Mouse (Mus musculus): Measurements from ENCODE around the gene Clec12a. TPM values are rescaled to one million over a fixed set of nuclear protein-coding genes. Genes with fewer than 3 reads are reported as not detected.

Clec12a gene
- 1 to 10 TPM; 5.2 to 9.4 TPM for total RNA-seq (2023)

DNA sequence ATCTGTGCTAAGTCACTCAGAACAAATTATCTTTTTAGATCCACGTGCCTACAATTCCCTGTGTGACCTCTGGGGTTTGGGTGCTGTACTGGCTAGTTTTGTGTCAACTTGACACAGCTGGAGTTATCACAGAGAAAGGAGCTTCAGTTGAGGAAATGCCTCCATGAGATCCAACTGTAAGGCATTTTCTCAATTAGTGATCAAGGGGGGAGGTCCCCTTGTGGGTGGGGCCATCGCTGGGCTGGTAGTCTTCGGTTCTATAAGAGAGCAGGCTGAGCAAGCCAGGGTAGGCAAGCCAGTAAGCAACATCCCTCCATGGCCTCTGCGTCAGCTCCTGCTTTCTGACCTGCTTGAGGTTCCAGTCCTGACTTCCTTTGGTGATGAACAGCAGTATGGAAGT is at the start of gene Clec12a:
Gene Clec12a (plus strand): TSS at position 301 of the 400 bp plus-strand sequence.

DNA sequence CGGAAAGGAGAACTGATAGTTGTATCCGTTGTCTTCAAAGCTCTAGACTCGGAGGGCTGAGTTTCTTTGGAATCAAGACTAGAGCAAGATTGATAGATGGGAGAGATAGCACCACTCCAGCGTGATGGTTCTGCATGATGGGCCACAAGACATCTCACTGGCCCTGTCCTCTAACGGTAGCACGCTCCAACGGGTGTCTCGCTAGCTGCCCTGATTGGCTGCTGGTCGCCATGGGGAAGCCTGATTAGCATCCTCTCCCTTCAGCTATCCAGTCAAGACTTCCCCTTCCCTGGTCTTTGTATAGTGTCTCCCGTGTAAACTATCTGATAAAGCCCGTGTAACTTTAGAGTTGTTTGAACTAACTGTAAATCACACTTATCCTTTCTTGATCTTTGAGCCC is 10.9 kb upstream of the Clec12a start, which contains the start of gene 4922502D21Rik:
Gene 4922502D21Rik (minus strand): TSS at position 187 of the 400 bp plus-strand sequence.

DNA sequence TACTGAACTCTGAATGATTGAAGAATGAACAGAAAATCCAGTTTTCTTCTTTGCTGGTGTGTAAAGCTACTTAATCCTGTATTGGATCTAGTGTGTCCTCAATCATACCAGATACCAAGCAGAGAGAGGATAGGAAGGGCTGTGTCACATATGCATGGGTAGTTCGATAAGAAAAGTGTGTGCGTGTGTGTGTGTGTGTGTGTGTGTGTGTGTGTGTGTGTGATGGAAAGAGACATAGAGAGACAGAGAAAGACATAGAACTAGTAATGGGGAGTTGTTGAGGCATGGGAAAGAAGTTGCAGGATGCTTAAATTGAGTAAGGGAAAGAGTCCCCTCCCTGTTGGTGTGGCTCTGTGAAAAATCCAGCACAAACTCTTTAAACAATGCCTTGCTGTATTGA is 43.3 kb downstream of the Clec12a start, which contains the start of gene Clec12b:
Gene Clec12b (minus strand): TSS at position 101 of the 400 bp plus-strand sequence.

DNA sequence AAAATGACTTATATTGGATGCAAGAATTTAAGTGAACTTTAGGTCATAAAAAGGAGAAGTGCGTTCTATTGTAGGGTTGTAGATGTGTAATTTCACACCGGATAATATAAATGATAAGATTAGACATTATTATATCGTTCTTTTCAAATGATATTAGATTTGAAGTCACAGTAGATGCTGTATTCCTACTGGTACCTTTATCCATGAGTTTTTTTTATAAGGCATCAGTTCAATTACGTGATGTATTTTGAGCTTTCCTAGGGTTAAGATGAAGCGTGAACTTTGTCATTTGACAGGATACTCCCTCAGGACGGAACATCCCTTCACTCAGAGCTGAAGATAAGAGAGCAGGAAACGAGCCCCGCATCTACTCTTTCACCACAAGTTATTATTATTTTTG is 54.5 kb downstream of the Clec12a start, which contains the start of gene Clec1b:
Gene Clec1b (plus strand): TSS at position 301 of the 400 bp plus-strand sequence.

DNA sequence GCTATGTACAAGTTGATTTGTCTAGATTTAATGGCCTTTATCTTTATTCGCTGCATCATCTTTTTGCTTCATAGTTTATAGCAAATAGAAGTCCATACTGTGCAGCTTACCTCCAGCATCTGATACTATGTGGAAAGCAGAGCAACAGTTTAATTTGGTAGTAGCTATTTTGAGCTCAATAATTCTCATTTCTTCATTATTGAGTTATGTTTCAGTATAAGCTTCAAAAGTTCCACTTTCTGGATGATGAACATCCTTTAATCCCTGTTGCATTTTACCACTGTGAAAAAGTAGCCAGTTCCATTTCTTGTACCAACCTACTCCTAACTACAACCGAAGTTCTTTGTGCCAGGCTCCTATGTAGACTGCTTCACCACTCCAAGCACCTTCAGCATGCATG is 66.1 kb downstream of the Clec12a start, which contains the start of gene Clec9a:
Gene Clec9a (plus strand): TSS at position 301 of the 400 bp plus-strand sequence.

Other genes starting within 250 kb of the Clec12a start
- not detected for gene Clec2e, start 241.8 kb upstream of the Clec12a start, total RNA-seq (2023)
- 100 to 1,000 TPM; 179 to 184 TPM for gene Clec2d, start 162.1 kb upstream of the Clec12a start, total RNA-seq (2023)
- gene Cd69, start 67.3 kb upstream of the Clec12a start, total RNA-seq (2023), result 100 to 1,000 TPM; 338 to 562 TPM
- gene 4922502D21Rik, start 10.9 kb upstream of the Clec12a start, total RNA-seq (2023), result not detected
- gene Clec12b, start 43.2 kb downstream of the Clec12a start, total RNA-seq (2023), result not detected
- 1 to 10 TPM in 1 of 2 experiments, not detected in 1; 1.5 TPM for gene Clec1b, start 54.6 kb downstream of the Clec12a start, total RNA-seq (2023)
- gene Clec9a, start 66.2 kb downstream of the Clec12a start, total RNA-seq (2023), result under 1 TPM in 1 of 2 experiments, not detected in 1; 0.35 TPM
- gene Clec1a, start 109.3 kb downstream of the Clec12a start, total RNA-seq (2023), result not detected
- gene Olr1, start 164.5 kb downstream of the Clec12a start, total RNA-seq (2023), result not detected
- not detected for gene Tmem52b, start 169.9 kb downstream of the Clec12a start, total RNA-seq (2023)
- 10 to 100 TPM in 1 of 2 experiments, 1 to 10 TPM in 1; 6.4 to 10.6 TPM for gene Gabarapl1, start 190.5 kb downstream of the Clec12a start, total RNA-seq (2023)
- gene Klre1, start 235.2 kb downstream of the Clec12a start, total RNA-seq (2023), result 1 to 10 TPM in 1 of 2 experiments, under 1 TPM in 1; 0.80 to 1.8 TPM
- gene Klrd1, start 249.1 kb downstream of the Clec12a start, total RNA-seq (2023), result 1 to 10 TPM; 1.6 to 1.7 TPM

All from B cell, adult 67 days (primary cell).